In the genomic region with DNA sequence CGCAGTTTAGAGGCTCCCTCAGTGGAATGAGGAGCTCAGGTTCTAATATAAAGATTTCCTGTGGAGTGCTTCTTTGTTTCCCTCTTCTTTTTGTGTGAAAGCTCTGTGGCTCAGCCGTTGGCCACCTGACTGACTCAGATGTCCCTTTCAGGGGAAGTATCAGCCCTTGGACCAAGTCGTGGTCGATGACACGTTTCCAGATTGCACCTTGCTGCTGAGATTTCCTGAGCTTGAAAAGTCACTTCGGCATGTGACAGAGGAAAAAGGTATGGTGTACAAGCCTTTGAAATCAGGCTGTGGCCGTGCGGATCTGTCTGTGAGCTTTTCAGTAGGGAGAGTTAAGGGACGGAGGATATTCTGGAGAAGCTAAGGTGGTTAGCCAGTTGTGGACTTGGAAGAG, we compare ENCODE assay signal across 25 mouse cellular contexts.
"Had no signal": no experiment of that assay in that cellular context is flagged by ENCODE, and none has a peak within 500 bp of the region (broad histone marks: within the 10 kb centered on the region; RNA-seq: fewer than 3 reads in every experiment).

No protein-coding gene starts in this region.

- H3K9me3 ChIP-seq: heart, embryonic 10.5 days; heart, embryonic 12.5 days; hindbrain, embryonic 10.5 days; hindbrain, embryonic 12.5 days; kidney, embryonic 15.5 days; limb, embryonic 13.5 days; limb, embryonic 15.5 days; liver, embryonic 12.5 days had no signal

- DNase-seq: gastrocnemius, adult 2 months; gastrocnemius, postnatal 10 days; gastrocnemius, postnatal 25 days; heart, postnatal 10 days; heart, postnatal 4 days; kidney, adult 11 months; kidney, adult 2 months; kidney, adult 9 months; kidney, postnatal 14 days; kidney, postnatal 36 days; layer of hippocampus, adult 9-11 months; layer of hippocampus, postnatal 36 days; left cerebral cortex, postnatal 4 days had no signal

- H3K4me3 ChIP-seq: gastrocnemius, adult 2 months; heart, embryonic 10.5 days; heart, embryonic 12.5 days; hindbrain, embryonic 10.5 days; hindbrain, embryonic 12.5 days; kidney, embryonic 15.5 days; limb, embryonic 13.5 days; limb, embryonic 15.5 days; liver, embryonic 12.5 days had no signal

- H3K9ac ChIP-seq: heart, embryonic 12.5 days; hindbrain, embryonic 12.5 days; hindbrain, embryonic 14.5 days; kidney, embryonic 15.5 days; limb, embryonic 13.5 days; limb, embryonic 15.5 days; liver, embryonic 12.5 days had no signal

- H3K4me1 ChIP-seq: hindbrain, embryonic 10.5 days; hindbrain, embryonic 12.5 days; liver, embryonic 12.5 days had no signal

- H3K27ac ChIP-seq: gastrocnemius, adult 2 months; heart, embryonic 10.5 days; hindbrain, embryonic 10.5 days; hindbrain, embryonic 12.5 days; hindbrain, embryonic 14.5 days; kidney, embryonic 15.5 days; kidney, postnatal 0 days; limb, embryonic 13.5 days; limb, embryonic 15.5 days; liver, embryonic 12.5 days had no signal

- H3K27me3 ChIP-seq: heart, embryonic 12.5 days; hindbrain, embryonic 12.5 days; kidney, embryonic 15.5 days; limb, embryonic 13.5 days; limb, embryonic 15.5 days; liver, embryonic 12.5 days had no signal

- ATAC-seq: hindbrain, embryonic 16.5 days; intestine, embryonic 16.5 days; liver, embryonic 12.5 days had no signal

- H3K4me2 ChIP-seq: heart, embryonic 12.5 days; hindbrain, embryonic 12.5 days; hindbrain, embryonic 14.5 days; kidney, embryonic 15.5 days; limb, embryonic 13.5 days; limb, embryonic 15.5 days; liver, embryonic 12.5 days had no signal
